Mouse (Mus musculus) hindbrain, postnatal 0 days (tissue): ENCODE measurements around the gene Ccdc50. TPM values are rescaled to one million over a fixed set of nuclear protein-coding genes. Genes with fewer than 3 reads are reported as not detected.

ENCODE experiments used
- ATAC-seq: fragments of 200-750 bp; cut with Nextera tagmentation; 2 replicates; pipeline ENCODE4 v1.8.0; 2017; ENCODE audit warnings: mild to moderate bottlenecking, moderate TSS enrichment, moderate library complexity
- DNase-seq: peaks from one replicate; pipeline ENCODE4 v3.0.0-alpha.2; 2015; ENCODE audit warnings: low spot score
- H3K27ac ChIP-seq: fragments of 300-500 bp; sonication (generic); 2 replicates; pipeline ENCODE4 v1.5.1; 2014; ENCODE audit warnings: mild to moderate bottlenecking
- H3K27me3 ChIP-seq: fragments of 300-500 bp; sonication (generic); 2 replicates; pipeline ENCODE4 v1.6.1; 2014; ENCODE audit warnings: low read length, mixed read lengths; ENCODE audit not compliant: insufficient read depth
- H3K36me3 ChIP-seq: fragments of 300-500 bp; sonication (generic); 2 replicates; pipeline ENCODE4 v1.6.1; 2014; ENCODE audit warnings: low read length, mixed read lengths; ENCODE audit not compliant: insufficient read depth
- H3K4me1 ChIP-seq: fragments of 300-500 bp; sonication (generic); 2 replicates; pipeline ENCODE4 v1.6.1; 2014; ENCODE audit warnings: antibody characterized with exemption, low read length, mixed read lengths; ENCODE audit not compliant: insufficient read depth
- H3K4me2 ChIP-seq: fragments of 300-500 bp; sonication (generic); 2 replicates; pipeline ENCODE4 v1.6.1; 2014; ENCODE audit warnings: low read depth, mild to moderate bottlenecking, low read length, moderate library complexity, mixed read lengths
- H3K4me3 ChIP-seq: fragments of 300-500 bp; sonication (generic); 2 replicates; pipeline ENCODE4 v1.5.1; 2014; ENCODE audit warnings: low read length
- H3K9ac ChIP-seq: fragments of 300-500 bp; sonication (generic); replicated peaks from 2 replicates; pipeline ENCODE4 v1.6.1; 2014; ENCODE audit warnings: mild to moderate bottlenecking, low read length, moderate library complexity, mixed read lengths
- H3K9me3 ChIP-seq: fragments of 300-500 bp; sonication (generic); 2 replicates; pipeline ENCODE4 v1.6.1; 2016; ENCODE audit warnings: low read length, mixed read lengths
- CTCF ChIP-seq: IDR thresholded peaks from 2 replicates; pipeline ENCODE4 v1.5.1; 2016; ENCODE audit warnings: antibody characterized with exemption, control low read depth, low read depth
- WGBS: fragments of 180-500 bp; shearing (Covaris S2); extraction: QIAGEN DNeasy Blood & Tissue Kit; methylation state at CpG from one replicate; pipeline ENCODE4 v1.1.7; 2014; 5-methylcytosine and 5-hydroxymethylcytosine counted together
- polyA plus RNA-seq: library from polyadenylated mRNA; unstranded; fragments of >200 nt; fragmentation: Nextera tagmentation; extraction: Ambion mirVana; gene quantifications from 2 replicates; pipeline ENCODE4 v1.2.1, GENCODE M21; 2015
- total RNA-seq: library from RNA; depleted of rRNA; stranded (reverse); fragments of >200 nt; gene quantifications from 2 replicates; pipeline ENCODE4 v1.2.3, GENCODE M21; 2014; rRNA removed

The Ccdc50 gene
- total and polyA plus RNA-seq, 2 experiments from 2014 or later, result 34.1 to 48.9 TPM

DNA sequence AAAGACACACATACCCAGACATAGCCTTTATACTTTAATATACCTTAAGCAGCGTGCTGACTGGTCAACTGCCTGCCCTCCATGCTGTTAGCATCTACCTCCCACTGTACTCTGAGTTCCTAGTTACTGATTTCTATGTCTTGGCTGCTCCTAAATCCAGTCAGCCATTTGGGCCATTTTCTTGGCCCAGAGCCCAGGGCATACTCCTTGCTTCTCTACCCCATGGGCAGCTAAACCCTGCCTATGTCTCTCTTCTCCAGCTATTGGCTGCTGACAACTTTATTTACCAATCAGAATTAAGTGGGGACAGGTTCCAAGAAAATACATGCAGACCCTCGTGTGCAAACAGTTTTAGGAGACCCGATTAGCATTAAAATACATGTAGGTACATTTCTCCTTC lies 64.7 kb downstream of the Ccdc50 start:
- Histone ChIP-seq H3K36me3 (no peaks in the 10 kb centered on the region), H3K9me3 (no peaks in the 10 kb centered on the region), H3K4me3 (no peak overlapping the region), H3K4me1 (no peaks in the 10 kb centered on the region), H3K4me2 (no peak overlapping the region), H3K27ac (no peak overlapping the region), H3K9ac (no peak overlapping the region), H3K27me3 (no peaks in the 10 kb centered on the region)
- 46% methylated on average over 3 of the region's 3 CpGs for WGBS
- no peak for TF ChIP-seq CTCF
- 0 out of 2 replicates have a peak, but pooled peaks have one; percentile 38 for ATAC-seq
- DNase-seq, result peak; percentile 45

DNA sequence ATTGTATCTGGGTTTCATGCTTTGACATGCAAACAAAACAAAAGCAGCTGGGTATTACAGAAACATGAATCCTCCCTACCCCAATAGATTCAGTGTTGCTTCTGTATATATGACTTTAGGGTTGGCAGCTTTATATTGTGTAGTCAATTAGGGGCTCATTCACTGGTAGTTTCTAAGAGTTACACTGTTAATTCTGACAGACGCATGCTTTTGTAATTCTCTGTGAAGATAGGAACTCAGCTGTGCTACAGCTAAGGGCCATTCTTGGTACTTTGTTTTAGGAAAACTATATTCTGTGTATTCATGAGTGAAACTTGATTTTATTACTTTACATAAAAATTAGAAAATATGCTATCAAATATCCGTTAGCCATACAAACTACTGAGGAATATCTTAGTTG lies 65.2 kb downstream of the Ccdc50 start:
- no peak for DNase-seq
- no peak for ATAC-seq

DNA sequence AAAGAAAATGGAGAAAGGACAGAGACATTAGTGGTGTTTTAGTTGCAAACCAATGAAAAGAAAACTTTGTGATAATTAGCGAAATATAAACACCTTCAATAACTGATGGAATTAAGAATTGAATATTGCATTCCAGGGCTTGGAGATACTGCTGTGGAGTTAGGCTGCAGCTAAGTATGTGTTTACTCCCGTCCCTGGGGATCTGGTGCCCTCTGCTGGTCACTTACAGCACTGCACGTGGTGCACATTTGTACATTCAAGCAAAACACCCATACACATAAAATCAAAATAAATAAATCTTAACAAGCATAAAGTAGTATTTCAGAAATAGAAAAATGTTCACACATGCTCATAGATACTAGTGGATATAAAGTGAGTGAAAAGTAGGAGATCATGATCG lies 68.6 kb downstream of the Ccdc50 start:
- 19% methylated on average over 4 of the region's 4 CpGs for WGBS
- H3K4me3 ChIP-seq, result no peak overlapping the region
- DNase-seq (peak; percentile 85), ATAC-seq (peak; percentile 81)
- no peaks in the 10 kb centered on the region for H3K9me3 ChIP-seq
- H3K9ac ChIP-seq, result no peak overlapping the region
- TF ChIP-seq CTCF, result peak; percentile 97
- no peak overlapping the region for H3K4me2 ChIP-seq
- H3K4me1 ChIP-seq, result no peaks in the 10 kb centered on the region
- no peak overlapping the region for H3K27ac ChIP-seq
- no peaks in the 10 kb centered on the region for H3K27me3 ChIP-seq
- H3K36me3 ChIP-seq, result no peaks in the 10 kb centered on the region

More for the DNA sequence above, 65.2 kb downstream of the Ccdc50 start:
- no peak overlapping the region for H3K27ac ChIP-seq
- H3K9ac ChIP-seq, result no peak overlapping the region
- no peaks in the 10 kb centered on the region for H3K27me3 ChIP-seq
- no peaks in the 10 kb centered on the region for H3K4me1 ChIP-seq
- H3K36me3 ChIP-seq, result no peaks in the 10 kb centered on the region
- no peak for TF ChIP-seq CTCF
- no peak overlapping the region for H3K4me3 ChIP-seq
- 63% methylated on average over 2 of the region's 2 CpGs for WGBS
- H3K9me3 ChIP-seq, result no peaks in the 10 kb centered on the region
- no peak overlapping the region for H3K4me2 ChIP-seq

- WGBS, result 28% methylated on average over 5 of the region's 5 CpGs
- Histone ChIP-seq H3K27ac (no peak overlapping the region), H3K4me2 (no peak overlapping the region), H3K9me3 (no peaks in the 10 kb centered on the region), H3K27me3 (no peaks in the 10 kb centered on the region), H3K9ac (no peak overlapping the region), H3K36me3 (no peaks in the 10 kb centered on the region), H3K4me1 (no peaks in the 10 kb centered on the region), H3K4me3 (no peak overlapping the region)
- DNase-seq (peak; percentile 82), ATAC-seq (0 out of 2 replicates have a peak, but pooled peaks have one; percentile 51)
- TF ChIP-seq CTCF, result peak; percentile 90
These were observed 80.1 kb downstream of the Ccdc50 start for GRCm38 (mm10) chr16:27468731-27469130.

GRCm38 (mm10) chr16:27471389-27471788 lies 82.7 kb downstream of the Ccdc50 start:
- H3K27me3 ChIP-seq, result no peaks in the 10 kb centered on the region
- no peak overlapping the region for H3K9ac ChIP-seq
- WGBS, result 61% methylated on average over 6 of the region's 6 CpGs
- no peak overlapping the region for H3K4me2 ChIP-seq
- no peak for DNase-seq
- H3K4me1 ChIP-seq, result no peaks in the 10 kb centered on the region
- H3K9me3 ChIP-seq, result no peaks in the 10 kb centered on the region
- no peak for ATAC-seq
- no peak overlapping the region for H3K27ac ChIP-seq
- H3K36me3 ChIP-seq, result no peaks in the 10 kb centered on the region
- no peak for TF ChIP-seq CTCF
- no peak overlapping the region for H3K4me3 ChIP-seq

GRCm38 (mm10) chr16:27483834-27484233 lies 95.2 kb downstream of the Ccdc50 start:
- Histone ChIP-seq H3K36me3 (no peaks in the 10 kb centered on the region), H3K4me1 (no peaks in the 10 kb centered on the region), H3K4me3 (no peak overlapping the region), H3K4me2 (no peak overlapping the region), H3K27ac (no peak overlapping the region), H3K9ac (no peak overlapping the region), H3K9me3 (no peaks in the 10 kb centered on the region), H3K27me3 (no peaks in the 10 kb centered on the region)
- TF ChIP-seq CTCF, result no peak; the same call in 1 of the 2 replicates
- peak; percentile 83 for DNase-seq
- 19% methylated on average over 1 of the region's 1 CpGs for WGBS
- peak; percentile 81 for ATAC-seq

Other genes starting within 250 kb of the Ccdc50 start
- gene Ostn, start 81.4 kb upstream of the Ccdc50 start, total RNA-seq, result not detected in 2 replicates
- gene Ostn, start 81.4 kb upstream of the Ccdc50 start, polyA plus RNA-seq, result not detected in 2 replicates
- gene Uts2b, start 18.6 kb upstream of the Ccdc50 start, total RNA-seq, result 2.0 and 3.8 TPM in 2 replicates
- gene Uts2b, start 18.6 kb upstream of the Ccdc50 start, polyA plus RNA-seq, result 7.4 and 8.8 TPM in 2 replicates